Mouse (Mus musculus) G1E (cell line): ENCODE measurements around the gene Pgpep1l.

Experiments used
- CTCF ChIP-seq: IDR thresholded peaks from 2 replicates; pipeline ENCODE4 v1.5.1; 2012; ENCODE audit warnings: low read depth, low read length, inconsistent platforms, mixed read lengths
- GATA1 ChIP-seq: IDR thresholded peaks from 2 replicates; pipeline ENCODE4 v1.6.1; 2012; ENCODE audit warnings: borderline replicate concordance, low read length, inconsistent platforms, mixed read lengths
- GATA2 ChIP-seq: IDR thresholded peaks from 2 replicates; pipeline ENCODE4 v1.6.1; 2012; ENCODE audit warnings: low read depth, low read length, inconsistent platforms, borderline replicate concordance
- TAL1 ChIP-seq: conservative IDR thresholded peaks from 2 replicates; pipeline ENCODE4 v1.6.1; 2012; ENCODE audit warnings: low read depth, low read length, inconsistent platforms, mixed read lengths

- no peak for TF ChIP-seq CTCF
- TF ChIP-seq GATA1: no peak
- TF ChIP-seq TAL1: no peak
- TF ChIP-seq GATA2: no peak
These were observed 6.3 kb downstream of the Pgpep1l start for GRCm38 (mm10) chr7:68257767-68258166.
